Mouse (Mus musculus) intestine, embryonic 16.5 days (tissue): ENCODE measurements around the gene Vmn1r200. TPM values are rescaled to one million over a fixed set of nuclear protein-coding genes. Genes with fewer than 3 reads are reported as not detected.

Source experiments
- polyA plus RNA-seq: library from polyadenylated mRNA; unstranded; fragments of >200 nt; fragmentation: Nextera tagmentation; extraction: Ambion mirVana; gene quantifications from 2 replicates; pipeline ENCODE4 v1.2.1, GENCODE M21; 2015

Gene Vmn1r200
- polyA plus RNA-seq, 1 experiment from 2014 or later = not detected

Other genes with a start within 250 kb of the Vmn1r200 start
- gene Vmn1r191, start 206.4 kb upstream of the Vmn1r200 start, polyA plus RNA-seq = not detected in 2 replicates
- gene Vmn1r192, start 199.2 kb upstream of the Vmn1r200 start, polyA plus RNA-seq = not detected in 2 replicates
- not detected in 2 replicates for gene Vmn1r193, start 167.2 kb upstream of the Vmn1r200 start, polyA plus RNA-seq
- gene Vmn1r194, start 146.2 kb upstream of the Vmn1r200 start, polyA plus RNA-seq = not detected in 2 replicates
- not detected in 2 replicates for gene Vmn1r195, start 119.9 kb upstream of the Vmn1r200 start, polyA plus RNA-seq
- not detected in 2 replicates for gene Vmn1r196, start 100.5 kb upstream of the Vmn1r200 start, polyA plus RNA-seq
- not detected in 2 replicates for gene Vmn1r197, start 65.8 kb upstream of the Vmn1r200 start, polyA plus RNA-seq
- gene Vmn1r198, start 40.0 kb upstream of the Vmn1r200 start, polyA plus RNA-seq = not detected in 2 replicates
- not detected in 2 replicates for gene Vmn1r199, start 10.6 kb upstream of the Vmn1r200 start, polyA plus RNA-seq
- gene Vmn1r201, start 81.5 kb downstream of the Vmn1r200 start, polyA plus RNA-seq = not detected in 2 replicates
- gene Vmn1r202, start 115.0 kb downstream of the Vmn1r200 start, polyA plus RNA-seq = not detected in 2 replicates
- not detected in 2 replicates for gene Vmn1r203, start 127.7 kb downstream of the Vmn1r200 start, polyA plus RNA-seq
- not detected in 2 replicates for gene Vmn1r204, start 162.8 kb downstream of the Vmn1r200 start, polyA plus RNA-seq
- gene Vmn1r205, start 202.6 kb downstream of the Vmn1r200 start, polyA plus RNA-seq = not detected in 2 replicates
- not detected in 2 replicates for gene Vmn1r206, start 233.9 kb downstream of the Vmn1r200 start, polyA plus RNA-seq